Mouse (Mus musculus): Measurements from ENCODE around the gene Olfr171.
"Not testable (repeated sequence)": the region's sequence is repeated elsewhere in the genome, so short reads cannot be mapped to it uniquely, and the experiment has no call there.

Gene Olfr171

DNA sequence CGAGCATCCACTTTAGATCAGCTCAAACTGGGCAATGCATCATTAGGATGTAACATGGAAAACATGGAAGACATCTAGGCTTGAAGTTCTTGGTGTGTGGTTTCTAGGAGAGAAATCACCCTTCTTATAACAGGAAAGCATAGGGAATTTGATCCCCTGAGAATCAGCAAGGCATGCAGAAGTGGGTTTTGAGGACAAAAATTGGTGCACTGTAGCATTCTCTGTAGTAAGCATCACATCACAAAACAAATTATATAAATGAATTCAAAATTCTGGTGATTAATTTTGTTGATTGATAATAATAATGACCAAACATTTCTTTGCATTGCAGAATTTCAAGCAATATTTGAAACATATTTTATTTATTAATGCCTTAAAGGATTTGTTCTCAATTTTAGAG lies at the start of gene Olfr171:
Olfr171 (minus strand) TSS at position 101 of the 400 bp plus-strand sequence.
- in situ Hi-C loops (cut with MboI, MseI), result no loop called here

DNA sequence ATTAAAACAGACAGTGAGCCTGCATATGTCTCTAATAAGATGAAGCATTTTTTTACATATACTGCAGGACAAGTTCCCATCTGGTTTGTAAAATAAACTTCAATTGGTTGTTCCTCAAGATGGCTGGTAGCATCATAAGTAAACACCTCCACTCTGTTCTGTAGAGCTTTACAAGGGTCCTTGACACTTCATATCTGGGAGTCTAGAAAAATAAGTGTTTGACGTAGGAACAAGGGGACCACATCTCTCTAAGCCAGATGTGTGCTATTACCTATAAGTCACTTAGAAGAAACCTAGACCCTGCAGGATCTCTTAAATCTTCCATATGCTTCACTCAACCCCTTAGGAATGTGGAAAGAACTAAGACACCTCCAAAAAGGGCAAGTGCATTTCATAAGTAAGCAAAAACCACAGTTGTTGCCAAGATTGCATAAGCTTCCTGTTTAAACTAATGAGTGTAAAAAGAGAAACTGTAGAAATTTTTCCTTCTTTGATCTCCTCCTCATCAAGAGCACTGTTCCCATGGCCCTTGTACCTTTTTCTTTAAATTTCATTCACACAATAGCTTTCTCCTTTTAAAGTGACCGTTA lies 41.1 kb upstream of the Olfr171 start:
- in situ Hi-C loops (cut with MboI, MseI), result no loop called here

DNA sequence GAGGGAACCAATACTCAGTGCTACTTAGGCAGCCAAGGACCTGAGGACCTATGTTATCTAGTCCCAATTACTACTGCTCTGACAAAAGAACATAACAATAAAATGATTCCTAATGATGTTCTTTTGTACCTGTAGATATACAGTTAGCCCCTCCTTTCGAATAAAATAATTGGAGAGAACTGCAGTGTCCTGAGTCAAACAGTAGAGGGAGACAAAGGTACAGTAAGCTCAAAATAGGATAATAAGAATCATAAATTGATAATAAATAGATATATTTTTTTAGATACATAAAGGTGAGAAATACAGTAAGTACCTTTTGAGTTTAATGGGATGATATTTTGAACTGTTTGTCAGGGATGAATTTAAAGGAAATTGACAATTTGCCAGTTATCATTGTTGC lies 36.6 kb upstream of the Olfr171 start:
- in situ Hi-C loops (cut with MboI, MseI), result no loop called here

DNA sequence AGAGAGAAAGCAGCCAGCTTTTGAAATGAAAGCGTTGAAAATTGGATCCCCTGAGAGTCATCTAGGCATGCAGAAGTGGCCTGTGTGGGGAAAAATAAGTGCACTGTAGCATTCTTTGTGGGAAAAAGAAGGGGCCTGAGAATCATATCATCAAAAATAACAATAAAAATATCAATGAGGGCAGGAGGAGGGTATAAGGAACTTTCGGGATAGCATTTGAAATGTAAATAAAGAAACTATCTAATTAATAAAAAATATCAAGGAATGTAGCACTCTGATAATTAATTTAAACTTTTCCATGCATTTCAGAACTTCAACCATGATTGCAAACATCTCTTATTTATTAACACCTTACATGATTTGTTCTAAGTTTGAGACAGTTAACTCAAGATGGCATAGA lies 17.9 kb downstream of the Olfr171 start, which contains the start of gene Olfr170:
Olfr170 (minus strand) TSS at position 101 of the 400 bp plus-strand sequence.
- in situ Hi-C loops (cut with MboI, MseI), result not testable (repeated sequence)

DNA sequence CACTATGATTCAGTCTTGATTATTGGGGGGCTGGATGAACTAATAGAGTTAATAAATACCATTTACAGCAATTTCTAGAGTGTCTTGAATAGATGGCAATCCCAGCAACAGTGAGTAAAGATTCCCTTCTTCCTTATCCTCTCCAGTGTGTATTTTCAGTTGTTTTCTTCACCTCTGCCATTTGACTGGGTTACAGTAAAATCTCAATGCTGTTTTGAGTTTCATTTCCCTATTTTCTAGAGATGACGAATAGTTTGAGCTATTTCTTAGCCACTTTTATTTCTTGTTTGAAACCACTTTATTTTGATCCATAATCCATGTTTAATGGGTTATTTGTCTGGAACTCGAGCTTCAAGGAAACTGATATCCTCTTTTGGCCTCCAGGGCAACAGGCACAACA lies 26.6 kb downstream of the Olfr171 start:
- in situ Hi-C loops (cut with MboI, MseI), result no loop called here

All from regulatory T cell (primary cell).